Mouse (Mus musculus) MEL (cell line): ENCODE measurements around the gene Acad10. TPM values are rescaled to one million over a fixed set of nuclear protein-coding genes. Genes with fewer than 3 reads are reported as not detected.

Experiments
- DNase-seq: peaks from one replicate; pipeline ENCODE4 v3.0.0; 2011; ENCODE audit warnings: low read depth, low spot score
- H3K27ac ChIP-seq: 2 replicates; pipeline ENCODE4 v1.5.1; 2012; ENCODE audit warnings: low read depth, mild to moderate bottlenecking, control low read depth, low read length, moderate library complexity; ENCODE audit not compliant: control insufficient read depth
- H3K27me3 ChIP-seq, 2 experiments: fragments of 150-350 bp in 1 of 2; sonication (generic) in 1 of 2; 2 replicates each; pipeline ENCODE4 v1.6.1; 2012; ENCODE audit warnings: low read length in 2 of 2, mild to moderate bottlenecking in 2 of 2, improper control_type of control experiment in 1 of 2, moderate library complexity in 1 of 2; ENCODE audit not compliant: insufficient read depth in 2 of 2, control insufficient read depth in 1 of 2
- H3K36me3 ChIP-seq, 2 experiments: 2 replicates each; pipeline ENCODE4 v1.6.1; 2012 to 2014; ENCODE audit warnings: low read length in 2 of 2, improper control_type of control experiment in 1 of 2, inconsistent platforms in 1 of 2, mild to moderate bottlenecking in 1 of 2; ENCODE audit not compliant: insufficient read depth in 2 of 2, control insufficient read depth in 1 of 2
- H3K4me1 ChIP-seq, 2 experiments: fragments of 150-350 bp in 1 of 2; sonication (generic) in 1 of 2; 2 replicates each; pipeline ENCODE4 v1.6.1; 2012; ENCODE audit warnings: low read length in 2 of 2, improper control_type of control experiment in 1 of 2, mild to moderate bottlenecking in 1 of 2; ENCODE audit not compliant: insufficient read depth in 2 of 2, control insufficient read depth in 1 of 2
- H3K4me3 ChIP-seq, 2 experiments: fragments of 150-350 bp in 1 of 2; sonication (generic) in 1 of 2; 2 replicates each; pipeline ENCODE4 v1.5.1; 2012; ENCODE audit warnings: low read depth in 2 of 2, low read length in 2 of 2, mild to moderate bottlenecking in 2 of 2, moderate library complexity in 2 of 2, control low read depth in 1 of 2, improper control_type of control experiment in 1 of 2; ENCODE audit not compliant: control insufficient read depth in 1 of 2, insufficient read depth in 1 of 2
- H3K79me2 ChIP-seq: 2 replicates; pipeline ENCODE4 v1.6.1; 2012; ENCODE audit warnings: mild to moderate bottlenecking, low read length, moderate library complexity; ENCODE audit not compliant: control insufficient read depth, poor library complexity, insufficient read depth
- H3K9ac ChIP-seq: 2 replicates; pipeline ENCODE4 v1.6.1; 2012; ENCODE audit warnings: low read depth, mild to moderate bottlenecking, control low read depth, low read length, moderate library complexity; ENCODE audit not compliant: control insufficient read depth, poor library complexity, severe bottlenecking
- H3K9me3 ChIP-seq: fragments of 150-350 bp; sonication (generic); replicated peaks from 2 replicates; pipeline ENCODE4 v1.6.1; 2012; ENCODE audit warnings: mild to moderate bottlenecking, low read length, improper control_type of control experiment, moderate library complexity; ENCODE audit not compliant: insufficient read depth
- BHLHE40 ChIP-seq: IDR thresholded peaks from 2 replicates; pipeline ENCODE4 v1.6.1; 2012; ENCODE audit warnings: low read depth, mild to moderate bottlenecking, inconsistent platforms, low read length, improper control_type of control experiment, borderline replicate concordance
- EP300 ChIP-seq, 2 experiments: IDR thresholded peaks; 2 replicates each; pipeline ENCODE4 v1.6.1; 2011; ENCODE audit warnings: improper control_type of control experiment in 2 of 2, low read length in 2 of 2, low read depth in 1 of 2, mild to moderate bottlenecking in 1 of 2
- ETS1 ChIP-seq: IDR thresholded peaks from 2 replicates; pipeline ENCODE4 v1.6.1; 2012; ENCODE audit warnings: low read depth, mild to moderate bottlenecking, inconsistent platforms, low read length, improper control_type of control experiment, moderate library complexity
- GABPA ChIP-seq: IDR thresholded peaks from 2 replicates; pipeline ENCODE4 v1.6.1; 2012; ENCODE audit warnings: low read depth, mild to moderate bottlenecking, inconsistent platforms, low read length, improper control_type of control experiment, moderate library complexity
- MAFK ChIP-seq: IDR thresholded peaks from 2 replicates; pipeline ENCODE4 v1.6.1; 2011; ENCODE audit warnings: low read depth, mild to moderate bottlenecking, low read length, improper control_type of control experiment, borderline replicate concordance
- MAX ChIP-seq: IDR thresholded peaks from 2 replicates; pipeline ENCODE4 v1.6.1; 2011; ENCODE audit warnings: low read length, improper control_type of control experiment
- MEF2A ChIP-seq: IDR thresholded peaks from 2 replicates; pipeline ENCODE4 v1.6.1; 2014; ENCODE audit warnings: low read depth, mild to moderate bottlenecking, inconsistent platforms, low read length, improper control_type of control experiment; ENCODE audit not compliant: poor library complexity, insufficient replicate concordance, severe bottlenecking; ENCODE audit errors: extremely low read depth
- MYC ChIP-seq: IDR thresholded peaks from 2 replicates; pipeline ENCODE4 v1.6.1; 2011; ENCODE audit warnings: low read depth, mild to moderate bottlenecking, low read length, improper control_type of control experiment, moderate library complexity
- NRF1 ChIP-seq: IDR thresholded peaks from 2 replicates; pipeline ENCODE4 v1.6.1; 2014; ENCODE audit warnings: low read depth, mild to moderate bottlenecking, inconsistent platforms, low read length, improper control_type of control experiment, moderate library complexity; ENCODE audit not compliant: poor library complexity, insufficient read depth, severe bottlenecking
- POLR2AphosphoS2 ChIP-seq: IDR thresholded peaks from 2 replicates; pipeline ENCODE4 v1.6.1; 2011; ENCODE audit warnings: low read length, improper control_type of control experiment
- RCOR1 ChIP-seq: IDR thresholded peaks from 2 replicates; pipeline ENCODE4 v1.6.1; 2012; ENCODE audit warnings: low read depth, mild to moderate bottlenecking, inconsistent platforms, low read length, improper control_type of control experiment
- SIN3A ChIP-seq: IDR thresholded peaks from 2 replicates; pipeline ENCODE4 v1.6.1; 2012; ENCODE audit warnings: low read length, improper control_type of control experiment, inconsistent platforms
- TAL1 ChIP-seq: IDR thresholded peaks from 2 replicates; pipeline ENCODE4 v1.6.1; 2012; ENCODE audit warnings: mild to moderate bottlenecking, inconsistent platforms, low read length, moderate library complexity, mixed read lengths
- USF1 ChIP-seq: IDR thresholded peaks from 2 replicates; pipeline ENCODE4 v1.6.1; 2014; ENCODE audit warnings: low read depth, mild to moderate bottlenecking, inconsistent platforms, low read length, improper control_type of control experiment, moderate library complexity
- polyA plus RNA-seq, 2 experiments: library from polyadenylated mRNA; stranded (reverse) in 1 of 2; unstranded in 1 of 2; fragments of >175 nt in 1 of 2; fragments of >200 nt in 1 of 2; gene quantifications; 2 replicates each; pipeline versions ENCODE4 v1.2.1 to v1.2.4; 2012; ENCODE audit warnings: low replicate concordance in 2 of 2, low read depth in 1 of 2; ENCODE audit not compliant: insufficient read length in 2 of 2, insufficient read depth in 1 of 2, missing spikeins in 1 of 2
- total RNA-seq: library from RNA; depleted of rRNA; stranded (reverse); fragments of 300-350 nt; gene quantifications from 2 replicates; pipeline ENCODE4 v1.2.3, GENCODE M21; 2012

Acad10 gene
- total and polyA plus RNA-seq, 3 experiments, result 4.4 to 5.9 TPM; not detected in 1

DNA sequence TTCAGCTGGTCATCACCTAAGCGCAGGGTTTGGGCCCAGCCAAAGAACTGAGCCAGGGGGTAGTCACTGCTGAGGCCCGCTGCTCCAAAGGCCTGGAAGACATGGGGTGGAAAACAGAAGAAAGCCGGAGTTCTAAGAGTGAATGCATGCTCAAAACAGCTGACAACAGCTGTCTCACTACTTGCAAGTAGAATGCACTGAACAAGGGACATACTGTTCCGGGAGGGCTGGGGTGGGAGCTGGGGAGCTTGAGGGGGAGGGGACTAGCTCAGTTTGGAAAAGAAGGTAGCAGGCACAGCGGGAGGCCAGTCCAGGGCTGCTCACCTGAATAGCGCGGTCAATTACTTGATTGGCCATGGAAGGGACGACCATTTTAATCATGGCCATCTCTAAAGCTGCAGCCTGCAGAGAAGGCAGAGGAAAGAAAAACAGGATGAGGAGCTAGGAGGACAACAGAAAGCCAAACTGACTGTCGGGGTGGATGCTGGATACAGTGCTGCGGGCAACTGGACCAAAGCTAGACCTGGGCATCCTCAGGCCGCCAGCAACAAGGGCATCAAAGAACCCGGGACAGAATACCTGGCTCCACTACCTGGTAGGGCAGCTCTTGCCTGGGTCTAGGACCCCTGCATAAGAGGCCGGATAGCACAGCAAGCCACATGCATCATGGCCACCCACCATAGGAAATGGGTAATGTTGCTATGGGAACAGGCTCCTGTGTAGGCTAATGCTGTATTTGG lies 61.3 kb downstream of the Acad10 start:
- no peaks in the 10 kb centered on the region for H3K27me3 ChIP-seq
- TF ChIP-seq NRF1 (no peak), POLR2AphosphoS2 (no peak)
- no peak overlapping the region for H3K4me3 ChIP-seq
- no peaks in the 10 kb centered on the region for H3K79me2 ChIP-seq
- H3K9ac ChIP-seq, result no peak overlapping the region
- H3K9me3 ChIP-seq, result no peaks in the 10 kb centered on the region
- DNase-seq, result no peak
- no peak overlapping the region for H3K27ac ChIP-seq
- H3K36me3 ChIP-seq, result peaks cover 0 to 33% of the 10 kb centered on the region in 2 experiments; a peak in 2 of 4 replicates
- peaks cover 19 to 30% of the 10 kb centered on the region in 2 experiments for H3K4me1 ChIP-seq

DNA sequence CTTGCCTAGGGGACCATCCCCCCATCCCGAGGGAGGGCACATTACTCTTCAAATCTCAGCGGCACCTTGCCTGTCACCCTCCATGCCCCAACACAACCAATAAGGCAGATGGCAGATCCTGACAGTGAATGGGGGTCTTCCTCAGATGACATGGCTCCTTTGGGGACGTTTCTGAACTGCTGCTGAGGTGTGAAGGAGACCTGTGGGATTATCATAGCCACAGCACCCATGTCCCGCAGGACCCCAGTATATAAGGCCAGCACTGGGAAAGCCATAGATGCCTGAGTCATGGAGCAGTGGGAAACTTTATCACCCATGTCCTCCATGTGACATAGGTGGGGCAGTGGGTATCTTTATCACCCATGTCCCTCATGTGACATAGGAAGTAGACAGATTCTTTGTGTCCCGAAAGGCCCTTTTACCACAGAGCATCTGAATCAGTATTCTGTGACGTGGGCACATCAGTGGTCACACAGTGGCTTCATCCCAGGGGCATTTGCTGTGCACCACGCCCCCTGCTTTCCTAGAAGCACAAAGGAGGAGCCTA lies 62.2 kb downstream of the Acad10 start:
- Histone ChIP-seq H3K79me2 (peaks cover 3% of the 10 kb centered on the region), H3K36me3 (peaks cover 0 to 33% of the 10 kb centered on the region in 2 experiments; a peak in 2 of 4 replicates), H3K4me1 (peaks cover 19 to 30% of the 10 kb centered on the region in 2 experiments), H3K4me3 (no peak overlapping the region), H3K27me3 (no peaks in the 10 kb centered on the region), H3K9ac (peak overlapping the region; percentile 4; the same call in 1 of the 2 replicates), H3K9me3 (no peaks in the 10 kb centered on the region), H3K27ac (peak overlapping the region; percentile 59; the same call in 1 of the 2 replicates)
- TF ChIP-seq RCOR1 (peak; percentile 23; the same call in 1 of the 2 replicates), BHLHE40 (peak; percentile 61), TAL1 (peak; percentile 39; the same call in 1 of the 2 replicates), MEF2A (no peak), EP300 (IDR thresholded peaks at IDR 0.05; ENCODE audit: low read depth in 1 of 2, low read length in 2 of 2) (peak; percentile 47 to 74), SIN3A (0 out of 2 replicates have a peak, but pooled peaks have one; percentile 14), MAX (0 out of 2 replicates have a peak, but pooled peaks have one; percentile 30), ETS1 (peak; percentile 53), MYC (no peak), GABPA (no peak), USF1 (peak; percentile 83), MAFK (no peak)
- peak; percentile 15 for DNase-seq
